Mouse (Mus musculus) stomach, postnatal 0 days (tissue): ENCODE data around the gene Pld6.

Experiments
- CTCF ChIP-seq: IDR thresholded peaks from 2 replicates; pipeline ENCODE4 v1.5.1; 2016; ENCODE audit warnings: antibody characterized with exemption, low read depth, mild to moderate bottlenecking, moderate library complexity
- EP300 ChIP-seq: optimal IDR thresholded peaks from 2 replicates; pipeline ENCODE3; 2016; ENCODE audit warnings: antibody characterized with exemption

DNA sequence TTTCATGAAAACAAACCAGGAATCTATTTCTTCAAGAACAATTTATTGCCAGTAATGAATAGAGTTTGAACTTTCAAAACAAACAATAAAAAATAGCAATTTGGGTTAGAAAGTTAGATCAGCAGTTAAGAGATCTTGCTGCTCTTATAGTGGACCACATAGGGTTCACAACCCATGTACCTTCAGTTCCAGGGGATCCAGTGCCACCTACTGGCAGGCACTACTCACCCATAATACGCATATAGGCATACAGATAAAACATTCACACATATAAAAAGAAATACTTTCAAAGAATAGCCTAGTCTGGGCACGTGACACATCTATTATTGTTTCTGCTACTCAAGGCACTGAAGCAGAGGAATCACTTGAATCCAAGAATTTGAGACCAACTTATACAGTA lies 40.8 kb downstream of the Pld6 start:
- TF ChIP-seq CTCF (peak; percentile 89), EP300 (no peak)
